Mouse (Mus musculus) hindbrain, embryonic 10.5 days (tissue): ENCODE data around the gene Agbl2. TPM values are rescaled to one million over a fixed set of nuclear protein-coding genes. Genes with fewer than 3 reads are reported as not detected.

Source experiments
- DNase-seq: peaks from one replicate; pipeline ENCODE4 v3.0.0-alpha.2; 2017; ENCODE audit warnings: low spot score
- H3K27ac ChIP-seq: fragments of 300-500 bp; sonication (generic); 2 replicates; pipeline ENCODE4 v1.5.1; 2016; ENCODE audit warnings: mild to moderate bottlenecking, moderate library complexity
- H3K27me3 ChIP-seq: fragments of 300-500 bp; sonication (generic); 2 replicates; pipeline ENCODE4 v1.6.1; 2016; ENCODE audit warnings: mild to moderate bottlenecking; ENCODE audit not compliant: poor library complexity, insufficient read depth, severe bottlenecking
- H3K36me3 ChIP-seq: fragments of 300-500 bp; sonication (generic); 2 replicates; pipeline ENCODE4 v1.6.1; 2016; ENCODE audit warnings: mild to moderate bottlenecking, moderate library complexity
- H3K4me1 ChIP-seq: fragments of 300-500 bp; sonication (generic); replicated peaks from 2 replicates; pipeline ENCODE4 v1.6.1; 2016; ENCODE audit warnings: mild to moderate bottlenecking
- H3K4me3 ChIP-seq: fragments of 300-500 bp; sonication (generic); 2 replicates; pipeline ENCODE4 v1.5.1; 2016; ENCODE audit warnings: mild to moderate bottlenecking, moderate library complexity
- H3K9me3 ChIP-seq: fragments of 300-500 bp; sonication (generic); 2 replicates; pipeline ENCODE4 v1.6.1; 2016; ENCODE audit warnings: mild to moderate bottlenecking, moderate library complexity
- WGBS: fragments of 180-500 bp; shearing (Covaris S2); methylation state at CpG from one replicate; pipeline ENCODE4 v1.1.7; 2016; 5-methylcytosine and 5-hydroxymethylcytosine counted together
- polyA plus RNA-seq: library from polyadenylated mRNA; unstranded; fragments of >200 nt; fragmentation: Nextera tagmentation; extraction: Ambion mirVana; gene quantifications from 2 replicates; pipeline ENCODE4 v1.2.1, GENCODE M21; 2016

Gene Agbl2
- polyA plus RNA-seq, 1 experiment from 2014 or later: 1.5 TPM

- no peak for DNase-seq
- Histone ChIP-seq H3K4me3 (no peak overlapping the region), H3K9me3 (no peaks in the 10 kb centered on the region), H3K4me1 (0 out of 2 replicates have a peak, but pooled peaks cover 6% of the 10 kb centered on the region), H3K27me3 (no peaks in the 10 kb centered on the region), H3K36me3 (peaks cover 96% of the 10 kb centered on the region), H3K27ac (no peak overlapping the region)
- WGBS: 97% methylated on average over 3 of the region's 3 CpGs
Observed at GRCm38 (mm10) chr2:90754188-90754587, 28.3 kb upstream of the Agbl2 start.

GRCm38 (mm10) chr2:90765123-90765522 lies 17.4 kb upstream of the Agbl2 start:
- 96% methylated on average over 3 of the region's 3 CpGs for WGBS
- H3K4me1 ChIP-seq: no peaks in the 10 kb centered on the region
- peaks cover 98% of the 10 kb centered on the region for H3K36me3 ChIP-seq
- H3K27ac ChIP-seq: no peak overlapping the region
- no peaks in the 10 kb centered on the region for H3K9me3 ChIP-seq
- DNase-seq: no peak
- H3K27me3 ChIP-seq: no peaks in the 10 kb centered on the region
- no peak overlapping the region for H3K4me3 ChIP-seq

- Histone ChIP-seq H3K36me3 (peaks cover 52% of the 10 kb centered on the region), H3K9me3 (no peaks in the 10 kb centered on the region), H3K4me3 (no peak overlapping the region), H3K27ac (no peak overlapping the region), H3K27me3 (peaks cover 16% of the 10 kb centered on the region), H3K4me1 (peaks cover 20% of the 10 kb centered on the region)
- DNase-seq: no peak
- 47% methylated on average over 3 of the region's 3 CpGs for WGBS
Observed at GRCm38 (mm10) chr2:90781323-90781722, 1.2 kb upstream of the Agbl2 start.

- Histone ChIP-seq H3K9me3 (no peaks in the 10 kb centered on the region), H3K27ac (no peak overlapping the region), H3K27me3 (peaks cover 16% of the 10 kb centered on the region), H3K36me3 (peaks cover 45% of the 10 kb centered on the region), H3K4me1 (peaks cover 20% of the 10 kb centered on the region), H3K4me3 (no peak overlapping the region)
- DNase-seq: no peak
- 46% methylated on average over 2 of the region's 2 CpGs for WGBS
Observed at GRCm38 (mm10) chr2:90781938-90782337, 589 bp upstream of the Agbl2 start.

GRCm38 (mm10) chr2:90782901-90783486 lies 467 bp downstream of the Agbl2 start:
- Histone ChIP-seq H3K27me3 (peaks cover 16% of the 10 kb centered on the region), H3K36me3 (peaks cover 35% of the 10 kb centered on the region), H3K4me1 (peaks cover 20% of the 10 kb centered on the region), H3K4me3 (peak overlapping the region; percentile 55), H3K27ac (peak overlapping the region; percentile 69), H3K9me3 (no peaks in the 10 kb centered on the region)
- under 1% methylated on average over 28 of the region's 29 CpGs for WGBS
- peak; percentile 50 for DNase-seq

GRCm38 (mm10) chr2:90788126-90788525 lies 5.6 kb downstream of the Agbl2 start:
- Histone ChIP-seq H3K27ac (no peak overlapping the region), H3K4me3 (no peak overlapping the region), H3K4me1 (peaks cover 6% of the 10 kb centered on the region), H3K9me3 (no peaks in the 10 kb centered on the region), H3K36me3 (no peaks in the 10 kb centered on the region), H3K27me3 (peaks cover 16% of the 10 kb centered on the region)
- 91% methylated on average over 2 of the region's 2 CpGs for WGBS
- no peak for DNase-seq

- no peaks in the 10 kb centered on the region for H3K27me3 ChIP-seq
- no peak overlapping the region for H3K4me3 ChIP-seq
- no peak for DNase-seq
- no peaks in the 10 kb centered on the region for H3K36me3 ChIP-seq
- H3K9me3 ChIP-seq: no peaks in the 10 kb centered on the region
- H3K4me1 ChIP-seq: no peaks in the 10 kb centered on the region
- no peak overlapping the region for H3K27ac ChIP-seq
- WGBS: 87% methylated on average over 6 of the region's 6 CpGs
Observed at GRCm38 (mm10) chr2:90808241-90809126, 26.0 kb downstream of the Agbl2 start.

GRCm38 (mm10) chr2:90810751-90811150 lies 28.2 kb downstream of the Agbl2 start:
- no peak overlapping the region for H3K27ac ChIP-seq

GRCm38 (mm10) chr2:90815266-90815665 lies 32.7 kb downstream of the Agbl2 start:
- Histone ChIP-seq H3K4me3 (no peak overlapping the region), H3K36me3 (no peaks in the 10 kb centered on the region), H3K4me1 (no peaks in the 10 kb centered on the region), H3K27me3 (no peaks in the 10 kb centered on the region), H3K9me3 (no peaks in the 10 kb centered on the region), H3K27ac (no peak overlapping the region)
- no peak for DNase-seq
- 87% methylated on average over 2 of the region's 2 CpGs for whole genome bisulfite sequencing

More at GRCm38 (mm10) chr2:90810751-90811150, 28.2 kb downstream of the Agbl2 start:
- no peak for DNase-seq
- no peaks in the 10 kb centered on the region for H3K4me1 ChIP-seq
- H3K4me3 ChIP-seq: no peak overlapping the region
- no peaks in the 10 kb centered on the region for H3K27me3 ChIP-seq
- no peaks in the 10 kb centered on the region for H3K36me3 ChIP-seq
- 89% methylated on average over 8 of the region's 8 CpGs for WGBS
- no peaks in the 10 kb centered on the region for H3K9me3 ChIP-seq

GRCm38 (mm10) chr2:90816144-90816543 lies 33.6 kb downstream of the Agbl2 start:
- DNase-seq: no peak
- Histone ChIP-seq H3K36me3 (no peaks in the 10 kb centered on the region), H3K4me1 (no peaks in the 10 kb centered on the region), H3K27me3 (no peaks in the 10 kb centered on the region), H3K4me3 (no peak overlapping the region), H3K27ac (no peak overlapping the region), H3K9me3 (no peaks in the 10 kb centered on the region)
- 86% methylated on average over 4 of the region's 4 CpGs for WGBS

GRCm38 (mm10) chr2:90818710-90819109 lies 36.2 kb downstream of the Agbl2 start:
- H3K4me3 ChIP-seq: no peak overlapping the region
- no peaks in the 10 kb centered on the region for H3K9me3 ChIP-seq
- H3K4me1 ChIP-seq: no peaks in the 10 kb centered on the region
- H3K27me3 ChIP-seq: no peaks in the 10 kb centered on the region
- H3K36me3 ChIP-seq: no peaks in the 10 kb centered on the region
- no peak for DNase-seq
- 92% methylated on average over 3 of the region's 3 CpGs for WGBS
- H3K27ac ChIP-seq: no peak overlapping the region

GRCm38 (mm10) chr2:90820894-90821293 lies 38.4 kb downstream of the Agbl2 start:
- Histone ChIP-seq H3K9me3 (no peaks in the 10 kb centered on the region), H3K36me3 (no peaks in the 10 kb centered on the region), H3K27ac (no peak overlapping the region), H3K27me3 (no peaks in the 10 kb centered on the region), H3K4me1 (no peaks in the 10 kb centered on the region), H3K4me3 (no peak overlapping the region)
- 83% methylated on average over 3 of the region's 3 CpGs for WGBS
- DNase-seq: no peak

- WGBS: 86% methylated on average over 2 of the region's 2 CpGs
- no peaks in the 10 kb centered on the region for H3K36me3 ChIP-seq
Observed at GRCm38 (mm10) chr2:90822978-90823377, 40.5 kb downstream of the Agbl2 start.

More at GRCm38 (mm10) chr2:90822978-90823377, 40.5 kb downstream of the Agbl2 start:
- Histone ChIP-seq H3K27me3 (no peaks in the 10 kb centered on the region), H3K27ac (no peak overlapping the region), H3K4me3 (no peak overlapping the region), H3K4me1 (no peaks in the 10 kb centered on the region), H3K9me3 (no peaks in the 10 kb centered on the region)
- no peak for DNase-seq
